Mouse (Mus musculus) brain, embryonic 18.5 days (tissue): ENCODE measurements around the gene Vps4b.
"Not testable (repeated sequence)": the region's sequence is repeated elsewhere in the genome, so short reads cannot be mapped to it uniquely, and the experiment has no call there.

Experiments used
- DNase-seq: peaks from one replicate; pipeline ENCODE4 v3.0.0-alpha.2; 2012; ENCODE audit warnings: low read depth, low spot score

Vps4b gene

DNA sequence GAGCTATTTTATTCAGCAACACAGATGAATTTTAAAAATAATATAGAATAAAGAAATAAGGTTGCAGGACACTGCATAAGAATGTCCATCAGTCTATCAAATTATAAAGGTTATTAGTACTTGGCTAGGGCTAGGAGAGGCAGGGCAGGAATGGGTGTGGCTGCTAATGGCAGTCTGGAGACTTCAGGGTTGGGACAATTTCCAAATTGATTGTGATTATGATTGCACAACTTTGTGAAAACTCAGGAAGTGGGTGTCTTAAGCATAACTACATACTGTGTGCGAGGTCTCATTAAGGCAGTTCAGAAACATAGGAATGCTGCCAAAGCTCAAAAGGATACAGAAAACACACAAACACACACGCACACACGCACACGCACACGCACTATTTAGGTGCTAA, 44.5 kb downstream of the Vps4b start:
- no peak for DNase-seq

DNA sequence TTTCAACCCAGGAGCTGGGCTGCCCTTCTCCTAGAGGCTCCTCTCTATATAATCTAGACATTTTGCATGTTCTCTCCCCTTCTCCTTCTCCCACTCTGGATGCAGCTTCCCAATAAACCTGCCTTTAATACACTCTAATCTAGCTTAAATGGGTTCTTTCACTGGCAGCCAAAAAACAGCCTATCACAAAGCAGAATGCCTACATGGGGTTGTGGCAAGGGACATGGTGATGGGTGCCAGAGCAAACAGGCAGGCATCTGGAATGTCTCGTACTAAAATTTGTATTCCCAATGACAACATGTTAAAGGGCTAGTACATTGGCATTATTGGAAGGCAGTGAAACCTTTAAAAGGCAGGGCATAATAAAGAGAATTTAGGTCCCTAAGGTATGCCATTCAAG, 45.9 kb downstream of the Vps4b start:
- no peak for DNase-seq

DNA sequence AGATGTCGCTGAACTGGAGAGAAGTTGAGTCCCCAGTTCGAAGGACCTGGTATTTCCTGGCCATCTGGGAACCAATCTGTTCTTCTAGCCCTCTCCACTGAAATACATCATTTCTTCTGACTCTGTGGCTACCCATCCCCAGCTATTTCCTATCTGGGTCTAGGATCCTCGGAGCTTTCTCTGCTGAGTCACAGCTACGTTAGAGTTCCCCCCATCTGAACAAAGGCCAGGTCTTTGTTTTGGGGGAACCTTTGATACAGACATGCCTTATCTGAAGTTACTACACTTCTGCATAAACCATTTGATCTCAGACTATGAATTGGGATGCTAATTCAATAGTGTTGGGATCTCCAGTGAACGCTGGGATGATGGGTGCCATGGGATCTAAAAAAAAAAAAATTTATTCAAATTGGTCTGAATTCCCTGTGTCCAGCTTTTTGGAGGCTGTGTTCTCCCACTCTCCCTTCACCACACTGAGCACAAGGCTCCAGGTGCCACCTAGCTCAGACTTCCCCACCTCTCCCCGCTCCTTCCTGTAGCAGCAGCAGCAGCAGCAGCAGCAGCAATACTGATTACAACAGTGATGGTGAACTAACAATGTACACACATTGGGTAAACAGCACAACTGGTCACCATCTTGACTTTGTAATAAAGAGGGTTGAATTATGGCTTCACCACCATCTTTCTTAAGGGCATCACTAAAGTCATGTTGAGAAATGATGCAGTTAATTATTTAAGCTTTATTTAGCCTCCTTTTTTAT, 47.8 kb downstream of the Vps4b start:
- no peak for DNase-seq

DNA sequence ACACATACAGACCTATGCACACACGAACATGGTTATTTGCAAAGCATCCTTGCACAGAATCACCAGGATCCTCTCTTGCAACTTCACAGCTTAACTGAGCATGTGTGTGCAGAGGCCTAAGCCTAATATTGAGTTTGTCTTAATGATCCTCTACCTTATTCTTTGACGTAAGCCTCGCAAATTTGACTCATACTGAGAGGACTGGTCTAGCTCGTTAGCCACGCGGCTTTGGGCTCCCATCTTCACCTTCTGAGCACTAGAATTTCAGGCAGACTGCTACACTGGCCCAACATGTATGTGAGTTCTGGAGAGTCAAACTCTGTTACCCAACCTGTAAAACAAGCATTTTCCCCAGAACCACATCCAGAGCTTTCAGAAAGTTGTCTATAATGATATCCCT, 53.5 kb downstream of the Vps4b start:
- DNase-seq: no peak

DNA sequence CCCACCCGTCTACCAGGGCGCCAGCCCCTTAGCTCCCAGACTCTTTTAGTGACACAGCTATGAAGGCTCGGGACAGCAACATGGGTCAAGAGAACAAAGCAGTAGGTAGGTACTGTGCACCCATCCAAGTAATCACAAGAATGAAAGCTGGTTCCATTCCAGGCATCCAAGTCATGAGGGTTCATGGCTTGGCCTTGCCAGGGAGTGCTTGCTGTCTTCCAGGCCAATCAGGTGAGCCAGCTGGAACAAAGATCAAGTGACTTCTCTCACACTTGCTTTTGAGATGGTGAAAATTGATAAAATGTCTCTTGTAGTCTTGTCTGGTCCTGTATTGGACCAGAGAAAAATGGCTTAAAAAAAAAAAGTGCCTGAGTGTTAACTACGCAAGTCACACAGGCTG, 55.8 kb downstream of the Vps4b start:
- DNase-seq: no peak

DNA sequence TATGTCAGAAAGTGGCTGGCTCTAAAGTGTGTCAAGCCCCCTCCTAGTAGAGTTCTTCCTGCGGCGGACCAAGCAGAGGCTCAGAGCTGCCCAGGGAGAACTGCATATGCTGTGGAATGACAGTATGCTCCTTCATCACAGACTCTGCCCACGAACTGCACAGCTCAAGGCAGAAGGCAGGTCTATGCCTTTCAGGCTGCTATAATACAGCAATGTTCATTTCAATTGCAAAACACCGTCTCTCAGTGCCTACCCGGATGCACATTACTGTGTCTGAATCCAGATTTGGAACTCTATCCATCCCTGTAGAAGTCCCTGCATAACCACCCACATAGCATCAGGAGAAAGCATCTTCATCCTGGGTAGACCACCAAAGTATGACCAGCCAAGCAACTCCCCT, 56.7 kb downstream of the Vps4b start:
- DNase-seq: no peak

DNA sequence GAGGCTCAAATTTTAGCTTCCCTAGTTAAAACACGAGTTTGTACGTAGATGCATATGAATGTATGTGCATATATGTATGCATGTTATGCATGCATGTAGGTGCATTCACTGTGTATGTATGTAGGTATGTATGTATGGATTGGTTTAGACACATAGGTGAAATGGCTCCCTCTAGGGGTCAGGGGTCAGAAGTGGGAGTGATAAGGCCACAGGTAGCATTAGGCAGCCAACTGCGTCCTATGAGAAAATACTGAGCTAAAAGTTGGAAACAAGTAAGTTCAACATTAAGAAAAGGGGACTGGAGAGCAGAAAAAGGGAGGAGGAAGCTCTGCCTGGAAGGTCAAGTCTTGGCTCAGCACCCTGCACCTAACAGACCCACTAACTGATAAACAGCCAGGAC, 58.4 kb downstream of the Vps4b start:
- no peak for DNase-seq

DNA sequence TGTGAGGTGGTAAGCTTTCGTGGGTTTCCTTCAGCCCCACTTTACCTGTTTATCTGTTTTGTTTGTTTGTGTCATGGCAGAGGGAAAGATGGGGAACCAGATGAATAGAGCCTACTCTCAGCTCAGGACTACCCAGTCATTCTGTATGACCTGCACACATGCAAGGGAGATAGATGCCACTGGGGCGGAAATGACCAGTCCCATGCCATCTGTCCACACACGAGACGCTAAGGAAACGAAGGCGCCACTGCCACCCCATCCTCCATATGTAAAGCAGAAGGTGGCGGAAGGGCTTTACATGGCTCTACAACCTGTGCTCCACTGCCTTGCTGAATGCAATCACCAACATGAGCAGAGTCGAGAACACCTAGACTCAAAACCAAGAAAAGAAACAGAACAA, 60.3 kb downstream of the Vps4b start:
- DNase-seq: no peak

DNA sequence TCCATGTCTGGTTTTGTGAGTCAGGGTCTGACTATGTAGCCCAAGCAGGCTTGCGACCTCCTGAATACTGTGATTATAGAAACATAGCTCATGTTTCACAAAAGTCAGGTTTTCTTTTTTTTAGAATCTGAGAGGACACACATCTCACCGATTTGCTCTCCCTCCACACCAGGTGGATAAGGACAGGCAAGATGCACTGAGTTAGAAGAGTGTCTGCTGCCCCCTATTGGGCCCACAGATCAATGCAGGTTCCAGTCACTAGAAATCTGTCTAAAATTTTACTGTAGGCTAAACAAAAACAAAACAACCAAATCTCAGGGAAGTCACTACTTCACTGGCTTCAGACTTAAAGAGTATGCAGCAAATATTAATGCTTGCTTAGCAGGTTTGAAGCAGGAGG, 60.9 kb downstream of the Vps4b start:
- no peak for DNase-seq

DNA sequence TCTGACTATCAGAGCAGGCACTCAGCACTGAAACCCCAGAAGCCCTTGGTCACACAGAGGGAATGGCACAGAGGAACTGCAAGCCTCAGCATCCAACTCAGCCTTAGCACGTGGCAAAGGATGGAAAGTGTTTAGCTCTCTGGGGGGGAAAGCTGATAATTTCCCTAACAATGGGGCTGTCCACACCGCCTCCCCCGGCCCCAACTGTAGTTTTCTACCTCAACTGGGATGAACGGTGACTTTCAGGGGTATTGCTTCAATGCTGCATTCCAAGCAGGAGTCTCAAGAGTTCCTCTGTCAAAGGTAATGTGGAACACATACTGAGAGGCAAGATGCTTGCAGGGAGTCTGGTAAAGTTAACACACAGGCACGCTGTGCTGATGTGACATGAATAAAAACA, 74.5 kb downstream of the Vps4b start:
- DNase-seq: no peak

DNA sequence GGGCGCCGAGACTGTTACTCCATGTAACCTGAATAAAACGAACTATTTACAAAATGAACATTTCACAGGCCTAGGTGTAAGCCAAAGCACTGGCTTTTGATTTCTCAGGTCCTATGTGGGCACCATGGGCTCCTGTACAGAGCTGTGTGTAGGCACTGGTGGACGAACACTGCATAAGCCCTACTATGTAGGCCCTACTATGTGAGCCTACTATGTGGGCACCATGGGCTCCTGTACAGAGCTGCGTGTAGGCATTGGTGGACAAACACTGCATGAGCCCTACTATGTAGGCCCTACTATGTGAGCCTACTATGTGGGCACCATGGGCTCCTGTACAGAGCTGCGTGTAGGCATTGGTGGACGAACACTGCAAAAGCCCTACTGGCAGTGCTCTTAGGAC, 78.8 kb downstream of the Vps4b start:
- DNase-seq: not testable (repeated sequence)

DNA sequence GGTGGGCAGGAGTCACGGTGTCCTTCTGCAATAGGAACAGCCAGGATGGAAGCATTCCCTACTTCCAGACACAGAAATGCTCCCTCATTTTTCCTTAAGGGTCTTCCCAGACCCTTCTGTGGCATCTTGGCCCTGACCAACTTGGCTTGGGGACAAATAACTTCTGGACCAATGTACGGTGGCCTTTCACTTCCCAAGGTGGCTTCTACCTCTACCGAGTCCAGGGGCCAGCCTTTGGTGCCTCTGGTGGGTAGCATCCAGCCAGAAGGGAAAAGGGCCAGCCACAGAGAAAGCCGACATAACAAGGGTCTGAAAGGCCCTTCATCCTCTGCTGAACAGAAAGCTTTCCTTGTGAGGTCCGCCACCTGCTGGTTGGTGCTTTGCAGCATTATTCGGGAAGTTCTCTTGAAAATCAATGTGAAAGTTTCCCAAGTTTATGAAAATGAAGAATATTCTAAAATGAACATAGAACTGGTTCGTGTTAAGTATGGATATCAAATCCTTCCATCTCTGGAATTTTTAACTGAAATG, 79.4 kb downstream of the Vps4b start:
- DNase-seq: no peak

DNA sequence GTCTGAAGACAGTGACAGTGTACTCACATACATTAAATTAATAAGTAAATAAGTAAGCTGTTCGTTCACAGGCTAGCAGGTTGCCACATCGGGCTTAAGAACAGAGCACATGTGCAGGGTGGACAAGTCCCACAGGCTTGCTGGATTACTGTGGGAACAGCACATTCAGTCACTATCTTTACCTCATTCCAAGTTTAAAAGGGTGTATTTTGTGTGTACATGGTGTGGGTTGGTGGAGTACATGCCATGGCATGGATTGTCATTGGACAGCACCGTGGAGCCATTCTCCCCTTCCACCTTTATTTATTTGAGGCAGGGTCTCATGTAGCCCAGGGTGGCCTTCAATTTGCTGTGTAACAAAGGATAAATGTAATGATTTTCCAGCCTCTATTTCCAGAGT, 80.4 kb downstream of the Vps4b start:
- DNase-seq: no peak

DNA sequence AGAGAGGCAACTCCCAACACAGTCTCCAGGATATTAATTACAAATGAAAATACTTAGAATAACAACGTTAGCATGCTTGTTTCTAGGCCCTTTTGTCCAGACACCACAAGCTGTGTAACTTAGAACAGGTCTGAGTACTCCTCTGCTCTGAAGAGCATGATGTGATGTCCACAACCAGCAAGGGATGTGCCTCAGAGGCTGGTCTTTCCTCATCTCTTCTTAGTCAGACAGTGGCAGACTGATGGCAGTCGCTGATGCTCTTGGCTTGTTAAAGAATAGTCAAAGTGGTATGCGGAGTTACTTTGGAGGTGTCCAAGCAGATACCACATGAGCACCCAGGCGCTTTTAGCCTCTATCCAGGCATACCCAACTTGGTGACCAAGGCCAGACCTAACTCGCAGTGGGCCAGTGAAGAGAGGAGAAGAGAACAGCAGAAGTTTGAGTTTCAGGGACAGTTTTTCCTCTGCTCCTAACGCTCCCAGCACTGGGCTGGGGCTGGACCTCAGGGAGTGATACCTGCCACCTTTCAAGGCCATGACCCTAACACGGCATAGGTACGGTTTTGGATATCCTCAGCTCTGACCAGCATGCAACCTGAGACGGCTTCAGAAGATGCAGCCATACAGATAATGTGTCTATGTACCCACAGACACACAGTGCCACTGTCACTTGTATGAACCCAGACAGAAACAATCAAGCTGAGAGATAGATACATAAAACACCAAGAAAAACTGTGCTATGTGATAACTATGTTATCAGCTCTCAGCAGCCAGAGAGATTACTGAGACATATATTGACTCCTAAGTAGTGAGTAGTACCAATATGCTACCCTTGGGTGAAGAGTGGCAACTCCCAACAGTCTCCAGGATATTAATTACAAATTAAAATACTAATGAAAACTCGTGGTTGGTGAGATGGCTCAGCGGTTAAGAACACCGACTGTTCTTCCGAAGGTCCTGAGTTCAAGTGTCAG, 81.1 kb downstream of the Vps4b start:
- no peak for DNase-seq

DNA sequence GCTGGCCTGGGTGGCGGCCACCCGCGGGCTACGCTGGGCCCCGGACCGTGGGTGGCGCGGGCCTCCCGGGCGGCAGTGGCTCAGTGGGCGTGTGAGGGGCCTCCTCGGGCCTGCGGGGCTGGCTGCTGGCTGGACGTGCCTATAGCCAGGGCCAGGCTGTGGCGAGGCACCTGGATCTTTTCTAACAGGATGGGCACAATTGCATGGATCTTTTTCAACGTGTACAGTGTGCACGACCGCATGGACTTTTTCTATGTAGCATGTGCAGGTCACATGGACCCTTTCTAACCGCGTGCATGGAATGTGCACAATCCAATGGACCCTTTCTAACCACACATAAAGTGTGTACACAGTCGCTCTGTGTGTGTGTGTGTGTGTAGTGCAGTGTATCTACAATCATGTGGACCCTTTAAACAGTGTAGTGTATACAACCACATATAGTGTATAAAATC, 82.0 kb downstream of the Vps4b start:
- DNase-seq: no peak
